Mouse (Mus musculus) CH12.LX (cell line): ENCODE measurements around the gene Tmsb4x. TPM values are rescaled to one million over a fixed set of nuclear protein-coding genes. Genes with fewer than 3 reads are reported as not detected.

Experiments
- DNase-seq: peaks from one replicate; pipeline ENCODE4 v3.0.0-alpha.2; 2013; ENCODE audit errors: extremely low read depth
- H3K27ac ChIP-seq: 2 replicates; pipeline ENCODE4 v1.5.1; 2012; ENCODE audit warnings: low read depth, mild to moderate bottlenecking, control low read depth, moderate library complexity; ENCODE audit not compliant: insufficient read depth
- H3K27me3 ChIP-seq: replicated peaks from 2 replicates; pipeline ENCODE3; 2012; ENCODE audit warnings: inconsistent platforms
- H3K36me3 ChIP-seq, 2 experiments: replicated peaks in 1 of 2; 2 replicates each; pipeline versions ENCODE3 to v1.6.1; 2012; ENCODE audit warnings: inconsistent platforms in 1 of 2, low read length in 1 of 2, mild to moderate bottlenecking in 1 of 2, mixed read lengths in 1 of 2, moderate library complexity in 1 of 2; ENCODE audit not compliant: control insufficient read depth in 1 of 2, insufficient read depth in 1 of 2
- H3K4me1 ChIP-seq, 2 experiments: 2 replicates each; pipeline ENCODE4 v1.6.1; 2012; ENCODE audit warnings: inconsistent platforms in 1 of 2, moderate library complexity in 1 of 2; ENCODE audit not compliant: insufficient read depth in 2 of 2, control insufficient read depth in 1 of 2
- H3K4me2 ChIP-seq: 2 replicates; pipeline ENCODE4 v1.6.1; 2012; ENCODE audit warnings: low read depth, mild to moderate bottlenecking, control low read depth; ENCODE audit not compliant: poor library complexity, insufficient read depth, severe bottlenecking
- H3K4me3 ChIP-seq, 3 experiments: fragments of 150-350 bp in 1 of 3; sonication (generic) in 1 of 3; replicated peaks in 1 of 3; 2 replicates each; pipeline versions ENCODE3 to v1.5.1; 2011 to 2012; ENCODE audit warnings: low read depth in 2 of 3, low read length in 2 of 3, mild to moderate bottlenecking in 2 of 3, moderate library complexity in 2 of 3, control low read depth in 1 of 3, improper control_type of control experiment in 1 of 3, inconsistent platforms in 1 of 3, mixed read lengths in 1 of 3; ENCODE audit not compliant: poor library complexity in 1 of 3
- H3K79me2 ChIP-seq: replicated peaks from 2 replicates; pipeline ENCODE4 v1.6.1; 2012; ENCODE audit warnings: mild to moderate bottlenecking, moderate library complexity; ENCODE audit not compliant: control insufficient read depth, poor library complexity, insufficient read depth, severe bottlenecking; ENCODE audit errors: extremely low read depth
- H3K9ac ChIP-seq: 2 replicates; pipeline ENCODE4 v1.6.1; 2012; ENCODE audit warnings: low read depth, mild to moderate bottlenecking, control low read depth, moderate library complexity; ENCODE audit not compliant: insufficient read depth
- H3K9me3 ChIP-seq: replicated peaks from 2 replicates; pipeline ENCODE3; 2012; ENCODE audit warnings: low read length, inconsistent platforms, mixed read lengths
- CHD1 ChIP-seq: IDR thresholded peaks from 2 replicates; pipeline ENCODE4 v1.6.1; 2012; ENCODE audit warnings: low read depth, low read length, improper control_type of control experiment, inconsistent platforms
- CHD2 ChIP-seq: IDR thresholded peaks from 2 replicates; pipeline ENCODE4 v1.6.1; 2011; ENCODE audit warnings: low read length, improper control_type of control experiment
- ETS1 ChIP-seq: conservative IDR thresholded peaks from 2 replicates; pipeline ENCODE4 v1.6.1; 2012; ENCODE audit warnings: low read depth, mild to moderate bottlenecking, inconsistent platforms, low read length, improper control_type of control experiment, moderate library complexity
- GABPA ChIP-seq: IDR thresholded peaks from 2 replicates; pipeline ENCODE4 v1.6.1; 2012; ENCODE audit warnings: low read depth, low read length, improper control_type of control experiment, inconsistent platforms; ENCODE audit not compliant: insufficient replicate concordance
- HCFC1 ChIP-seq: IDR thresholded peaks from 2 replicates; pipeline ENCODE4 v1.6.1; 2012; ENCODE audit warnings: low read depth, mild to moderate bottlenecking, inconsistent platforms, low read length, improper control_type of control experiment
- IRF4 ChIP-seq: IDR thresholded peaks from 2 replicates; pipeline ENCODE4 v1.6.1; 2014; ENCODE audit warnings: low read depth, mild to moderate bottlenecking, inconsistent platforms, low read length, improper control_type of control experiment
- KAT2A ChIP-seq: IDR thresholded peaks from 2 replicates; pipeline ENCODE4 v1.6.1; 2012; ENCODE audit warnings: low read length, improper control_type of control experiment, inconsistent platforms; ENCODE audit not compliant: insufficient replicate concordance
- MAX ChIP-seq: IDR thresholded peaks from 2 replicates; pipeline ENCODE4 v1.6.1; 2011; ENCODE audit warnings: low read length, improper control_type of control experiment
- MXI1 ChIP-seq: IDR thresholded peaks from 2 replicates; pipeline ENCODE4 v1.6.1; 2011; ENCODE audit warnings: mild to moderate bottlenecking, low read depth, low read length, improper control_type of control experiment
- NELFE ChIP-seq: IDR thresholded peaks from 2 replicates; pipeline ENCODE4 v1.6.1; 2011; ENCODE audit warnings: low read depth, low read length, improper control_type of control experiment
- NRF1 ChIP-seq: IDR thresholded peaks from 2 replicates; pipeline ENCODE4 v1.6.1; 2014; ENCODE audit warnings: low read depth, mild to moderate bottlenecking, inconsistent platforms, low read length, improper control_type of control experiment, moderate library complexity
- POLR2AphosphoS2 ChIP-seq: IDR thresholded peaks from 2 replicates; pipeline ENCODE4 v1.6.1; 2011; ENCODE audit warnings: low read depth, low read length, improper control_type of control experiment
- RAD21 ChIP-seq: IDR thresholded peaks from 2 replicates; pipeline ENCODE4 v1.6.1; 2011; ENCODE audit warnings: low read depth, mild to moderate bottlenecking, low read length, improper control_type of control experiment, moderate library complexity
- RCOR1 ChIP-seq: conservative IDR thresholded peaks from 2 replicates; pipeline ENCODE4 v1.6.1; 2012; ENCODE audit warnings: low read depth, mild to moderate bottlenecking, inconsistent platforms, low read length, improper control_type of control experiment
- SMC3 ChIP-seq: IDR thresholded peaks from 2 replicates; pipeline ENCODE4 v1.6.1; 2011; ENCODE audit warnings: low read depth, low read length, improper control_type of control experiment
- TBP ChIP-seq: conservative IDR thresholded peaks from 2 replicates; pipeline ENCODE4 v1.6.1; 2011; ENCODE audit warnings: low read depth, low read length, improper control_type of control experiment
- TCF12 ChIP-seq: IDR thresholded peaks from 2 replicates; pipeline ENCODE4 v1.6.1; 2014; ENCODE audit warnings: low read depth, mild to moderate bottlenecking, inconsistent platforms, low read length, improper control_type of control experiment
- UBTF ChIP-seq: IDR thresholded peaks from 2 replicates; pipeline ENCODE4 v1.6.1; 2012; ENCODE audit warnings: low read depth, mild to moderate bottlenecking, inconsistent platforms, low read length, improper control_type of control experiment, moderate library complexity
- ZC3H11A ChIP-seq: IDR thresholded peaks from 2 replicates; pipeline ENCODE4 v1.6.1; 2012; ENCODE audit warnings: low read depth, mild to moderate bottlenecking, inconsistent platforms, low read length, improper control_type of control experiment
- dilution Hi-C: fragments of 300-500 bp; cut with MboI; formaldehyde crosslinking; loops from 2 replicates; pipeline ENCODE4 v1.14.3; 2020; ENCODE audit warnings: low sequenced_read_pairs; ENCODE audit not compliant: extremely low pct_unique_long_range_greater_than_20kb, extremely low pct_ligation_motif_present
- in situ Hi-C: fragments of 300-500 bp; cut with MboI; formaldehyde crosslinking; loops from 3 replicates; pipeline ENCODE4 v1.14.3; 2019; ENCODE audit warnings: low sequenced_read_pairs, low pct_ligation_motif_present, low pct_unique_long_range_greater_than_20kb, mixed read lengths
- polyA plus RNA-seq: library from polyadenylated mRNA; unstranded; fragments of >175 nt; gene quantifications from 2 replicates; pipeline ENCODE4 v1.2.1, GENCODE M21; 2012; ENCODE audit warnings: low read depth; ENCODE audit not compliant: insufficient read length
- total RNA-seq, 2 experiments: library from RNA; depleted of rRNA; stranded (reverse); fragments of 300-350 nt in 1 of 2; fragments of >200 nt in 1 of 2; gene quantifications; 2 replicates each; pipeline ENCODE4 v1.2.3; 2012 to 2014

Gene Tmsb4x
- total and polyA plus RNA-seq, 3 experiments: 1,828 to 6,726 (median 2,307) TPM

DNA sequence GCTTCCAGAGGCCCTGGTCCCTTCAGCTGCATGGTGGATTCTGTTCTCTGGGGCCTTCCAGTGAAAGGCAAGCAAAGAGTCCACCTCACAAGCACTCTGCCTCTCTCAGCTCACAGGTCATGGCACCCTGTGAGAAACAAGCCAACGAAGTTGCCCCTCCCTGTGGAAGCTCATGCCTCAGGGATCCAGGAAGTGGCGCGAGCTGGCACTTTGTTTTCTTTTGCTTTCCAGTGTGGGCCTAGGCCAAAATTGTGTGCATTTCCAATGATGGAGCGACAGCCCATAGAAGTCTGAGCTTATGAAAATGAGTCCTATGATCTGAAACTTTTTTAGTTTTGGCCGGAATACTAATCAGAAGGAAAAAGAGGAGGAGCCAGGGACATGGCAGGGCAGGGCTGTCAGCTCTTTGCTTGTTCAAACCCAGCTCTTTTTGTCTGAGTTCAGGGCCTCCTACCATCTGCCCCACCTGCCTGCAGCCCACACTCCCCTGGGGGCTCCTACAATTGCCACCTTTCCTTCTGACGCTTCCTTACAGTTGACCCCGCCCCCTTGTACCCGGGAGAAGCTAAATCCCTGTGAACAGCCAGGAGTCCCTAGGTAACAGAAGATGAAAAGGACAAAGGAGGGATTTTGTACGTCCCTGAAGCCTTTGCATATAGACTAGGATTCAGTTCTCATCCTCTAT, 2.9 kb upstream of the Tmsb4x start:
- no peak overlapping the region for H3K9ac ChIP-seq
- no peak overlapping the region; the same call in 1 of the 2 replicates for H3K27ac ChIP-seq
- no peak overlapping the region for H3K4me3 ChIP-seq

GRCm38 (mm10) chrX:167210319-167210728, 1.2 kb upstream of the Tmsb4x start:
- Histone ChIP-seq H3K27ac (peak overlapping the region; percentile 100), H3K4me3 (peak overlapping the region; percentile 40 to 70 (median 66))
- dilution Hi-C loops: no loop called here

More for the DNA sequence above, 2.9 kb upstream of the Tmsb4x start:
- dilution Hi-C loops: no loop called here
- Histone ChIP-seq H3K4me2 (no peak overlapping the region), H3K79me2 (peaks cover 17% of the 10 kb centered on the region), H3K4me1 (peaks cover 5 to 12% of the 10 kb centered on the region in 2 experiments; a peak in 3 of 4 replicates)
- no peak for DNase-seq
- TF ChIP-seq KAT2A (no peak), CHD2 (no peak), TCF12 (no peak), ZC3H11A (no peak), UBTF (no peak), IRF4 (no peak), MXI1 (no peak), RCOR1 (no peak), RAD21 (no peak), ETS1 (no peak), POLR2AphosphoS2 (no peak), GABPA (no peak), MAX (no peak), NELFE (no peak)
- TF ChIP-seq, all 38 proteins: peak for 0
- Histone ChIP-seq H3K9me3 (no peaks in the 10 kb centered on the region), H3K27me3 (no peaks in the 10 kb centered on the region), H3K36me3 (peaks cover 2 to 3% of the 10 kb centered on the region in 2 experiments)
- in situ Hi-C loops: no loop called here

More at GRCm38 (mm10) chrX:167210319-167210728, 1.2 kb upstream of the Tmsb4x start:
- H3K4me2 ChIP-seq: peak overlapping the region; percentile 86
- no peaks in the 10 kb centered on the region for H3K27me3 ChIP-seq
- peaks cover 18% of the 10 kb centered on the region for H3K79me2 ChIP-seq
- H3K36me3 ChIP-seq: peaks cover 5 to 7% of the 10 kb centered on the region in 2 experiments
- in situ Hi-C loops: no loop called here
- peak; percentile 75 for DNase-seq
- TF ChIP-seq ZC3H11A (no peak), NRF1 (no peak), CHD2 (no peak), HCFC1 (no peak), CHD1 (no peak), SMC3 (no peak), TBP (0 out of 2 replicates have a peak, but pooled peaks have one; percentile 49), GABPA (no peak)
- H3K4me1 ChIP-seq: peaks cover 5 to 13% of the 10 kb centered on the region in 2 experiments; a peak in 3 of 4 replicates
- H3K9ac ChIP-seq: peak overlapping the region; percentile 98
- no peaks in the 10 kb centered on the region for H3K9me3 ChIP-seq
